20 mouse cellular contexts compared by ENCODE assay signal in the genomic region with DNA sequence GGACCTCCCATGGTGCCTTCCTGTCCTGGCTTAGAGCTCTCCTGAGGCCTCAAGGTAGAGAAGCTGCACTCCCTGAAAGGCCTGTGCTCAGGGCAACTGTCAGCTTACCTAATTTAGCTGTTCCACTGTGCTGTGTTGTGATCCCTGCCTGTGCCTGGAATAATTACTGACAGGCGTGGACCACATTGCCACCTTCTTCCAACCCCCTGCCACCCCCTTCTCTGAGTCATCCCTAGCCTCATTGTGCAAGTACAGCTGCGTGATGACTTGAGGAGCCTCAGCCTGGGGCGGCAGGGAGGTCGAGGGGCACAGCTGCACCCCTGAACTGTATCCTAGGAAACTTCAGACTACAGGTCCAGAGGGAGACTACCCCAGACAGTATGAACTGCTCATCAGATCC. TPM values are rescaled to one million over a fixed set of nuclear protein-coding genes. Genes with fewer than 3 reads are reported as not detected.
DNase-seq lines count a peak whose midpoint lies in the region; ATAC-seq and TF ChIP-seq lines count a peak whose summit lies in the region.
"Had no signal": no experiment of that assay in that cellular context is flagged by ENCODE, and none has a peak within 500 bp of the region (broad histone marks: within the 10 kb centered on the region; RNA-seq: fewer than 3 reads in every experiment).

No protein-coding gene starts in this region.

- H3K9me3 ChIP-seq in heart, embryonic 13.5 days, result no peaks in the 10 kb centered on the region
- H3K9me3 ChIP-seq in lung, postnatal 0 days (ENCODE audit: low read length), result no peaks in the 10 kb centered on the region
- H3K9me3 ChIP-seq: heart, embryonic 15.5 days; limb, embryonic 10.5 days; stomach, embryonic 15.5 days had no signal

- H3K27me3 ChIP-seq in heart, embryonic 13.5 days (replicated peaks), result 0 out of 2 replicates have a peak, but pooled peaks cover 4% of the 10 kb centered on the region
- no peaks in the 10 kb centered on the region for H3K27me3 ChIP-seq in lung, postnatal 0 days (replicated peaks; ENCODE audit: insufficient read depth, low read length)
- H3K27me3 ChIP-seq: Patski; stomach, embryonic 15.5 days had no signal

- ATAC-seq in heart, embryonic 13.5 days (ENCODE audit: extremely low read depth, insufficient number of reproducible peaks, low FRiP score, low TSS enrichment), result no peak
- no peak for ATAC-seq in lung, postnatal 0 days
- ATAC-seq: forebrain, postnatal 0 days; hindbrain, embryonic 16.5 days; Patski had no signal

- TF ChIP-seq CTCF in lung, postnatal 0 days (IDR thresholded peaks at IDR 0.05), result no peak
- TF ChIP-seq CTCF in lung, adult 2 months (IDR thresholded peaks at IDR 0.05; ENCODE audit: insufficient read depth, low read length), result no peak

- no peak overlapping the region; the same call in 1 of the 2 replicates for H3K27ac ChIP-seq in heart, embryonic 13.5 days (replicated peaks)
- H3K27ac ChIP-seq in lung, postnatal 0 days (ENCODE audit: low read length), result peak overlapping the region; percentile 40; the same call in 1 of the 2 replicates
- H3K27ac ChIP-seq: gastrocnemius, adult 2 months; limb, embryonic 10.5 days; stomach, embryonic 15.5 days had no signal

- H3K36me3 ChIP-seq in heart, embryonic 13.5 days, result no peaks in the 10 kb centered on the region
- no peaks in the 10 kb centered on the region for H3K36me3 ChIP-seq in lung, postnatal 0 days (ENCODE audit: insufficient read depth, low read length)
- H3K36me3 ChIP-seq: heart, embryonic 15.5 days; limb, embryonic 10.5 days; stomach, embryonic 15.5 days had no signal

- H3K4me1 ChIP-seq in heart, embryonic 13.5 days, result peaks cover 77% of the 10 kb centered on the region
- H3K4me1 ChIP-seq in lung, postnatal 0 days (ENCODE audit: insufficient read depth, low read depth, low read length), result peaks cover 26% of the 10 kb centered on the region
- peaks cover 38% of the 10 kb centered on the region for H3K4me1 ChIP-seq in lung, adult 2 months (ENCODE audit: control insufficient read depth, insufficient read depth, low read length)

- no peak overlapping the region for H3K4me3 ChIP-seq in heart, embryonic 13.5 days
- H3K4me3 ChIP-seq in lung, postnatal 0 days (ENCODE audit: low read depth, low read length), result no peak overlapping the region
- H3K4me3 ChIP-seq in lung, adult 2 months (replicated peaks; ENCODE audit: extremely low read depth, low read depth, low read length), result no peak overlapping the region
- H3K4me3 ChIP-seq: gastrocnemius, adult 2 months; heart, embryonic 15.5 days; limb, embryonic 10.5 days; stomach, embryonic 15.5 days had no signal

- TF ChIP-seq POLR2A in lung, adult 2 months (IDR thresholded peaks at IDR 0.05; ENCODE audit: borderline replicate concordance, extremely low read depth, low read depth, low read length), result no peak

- H3K4me2 ChIP-seq in heart, embryonic 13.5 days, result no peak overlapping the region
- no peak overlapping the region for H3K4me2 ChIP-seq in lung, postnatal 0 days (replicated peaks; ENCODE audit: low read depth, low read length)
- H3K4me2 ChIP-seq: heart, embryonic 15.5 days; lung, embryonic 14.5 days; stomach, embryonic 15.5 days had no signal

- H3K9ac ChIP-seq in heart, embryonic 13.5 days, result peak overlapping the region; percentile 45; the same call in 1 of the 2 replicates
- no peak overlapping the region for H3K9ac ChIP-seq in lung, postnatal 0 days (replicated peaks; ENCODE audit: low read depth)
- H3K9ac ChIP-seq: forebrain, postnatal 0 days; heart, embryonic 15.5 days; lung, embryonic 14.5 days; stomach, embryonic 15.5 days had no signal

- WGBS in heart, embryonic 13.5 days, result 58% methylated on average over 4 of the region's 4 CpGs
- 53% methylated on average over 4 of the region's 4 CpGs for WGBS in lung, postnatal 0 days
- 43% methylated on average over 4 of the region's 4 CpGs for WGBS in lung, adult 2 months

- TF ChIP-seq EP300 in lung, postnatal 0 days (IDR thresholded peaks at IDR 0.05), result no peak

- DNase-seq in heart, adult 8-10 months (ENCODE audit: low spot score), result no peak
- no peak for DNase-seq in lung, postnatal 0 days (ENCODE audit: low spot score)
- no peak for DNase-seq in lung, adult 2 months
- peak; percentile 68 for DNase-seq in NIH3T3 (ENCODE audit: low read depth)
- DNase-seq in gastrocnemius, adult 8-10 months (ENCODE audit: low spot score in 2 of 2), result no peak
- no peak for DNase-seq in layer of hippocampus, postnatal 10 days (ENCODE audit: low spot score in 2 of 2)
- DNase-seq: forebrain, postnatal 0 days; gastrocnemius, adult 2 months; kidney, adult 2 months; kidney, postnatal 25 days; layer of hippocampus, postnatal 36 days; lung, embryonic 14.5 days; spleen, adult 18-20 months; thymus, postnatal 14 days had no signal

RNA-seq across cellular contexts. Expression of a gene that starts 5.7 kb away (rescaled TPM):
- 12.3 and 12.4 TPM in 2 replicates for polyA plus RNA-seq in heart, embryonic 13.5 days (2015; fragmentation: Nextera tagmentation; extraction: Ambion mirVana)
- total RNA-seq in heart, adult 8-10 months (2022), result 10 to 100 TPM in 1 of 4 experiments, 1 to 10 TPM in 3; 4.8 to 10.0 (median 5.8) TPM
- 42.9 and 52.6 TPM in 2 replicates for polyA plus RNA-seq in lung, postnatal 0 days (2015; fragmentation: Nextera tagmentation; extraction: Ambion mirVana)
- polyA plus RNA-seq in lung, adult 2 months (2012; rRNA removed), result 83.7 and 92.9 TPM in 2 replicates
- 1 to 10 TPM in 2 of 4 experiments, under 1 TPM in 2; 0.56 to 1.7 (median 1.2) TPM for total RNA-seq in gastrocnemius, adult 8-10 months (2022)
- total RNA-seq in layer of hippocampus, postnatal 10 days (2021), result 100 to 1,000 TPM in 1 of 2 experiments, 10 to 100 TPM in 1; 96.2 to 102 TPM

RNA-seq across cellular contexts. Expression of a gene that starts 35.1 kb away (rescaled TPM):
- 68.4 and 71.2 TPM in 2 replicates for polyA plus RNA-seq in heart, embryonic 13.5 days (2015; fragmentation: Nextera tagmentation; extraction: Ambion mirVana)
- total RNA-seq in heart, adult 8-10 months (2022), result 10 to 100 TPM; 29.9 to 33.7 (median 30.4) TPM
- polyA plus RNA-seq in lung, postnatal 0 days (2015; fragmentation: Nextera tagmentation; extraction: Ambion mirVana), result 83.6 and 89.9 TPM in 2 replicates
- polyA plus RNA-seq in lung, adult 2 months (2012; rRNA removed), result 50.2 and 51.0 TPM in 2 replicates
- 10 to 100 TPM; 26.4 to 32.0 (median 30.1) TPM for total RNA-seq in gastrocnemius, adult 8-10 months (2022)
- total RNA-seq in layer of hippocampus, postnatal 10 days (2021), result 10 to 100 TPM; 43.0 to 44.5 TPM

Comparison
In these comparisons a context has a peak if more than half of its experiments do, and no peak if none do; other contexts are left out.
1. RNA of a gene that starts 5.7 kb away (total RNA-seq): 96.2 to 102 TPM in layer of hippocampus, postnatal 10 days; 4.8 to 10.0 TPM in heart, adult 8-10 months and 0.56 to 1.7 TPM in gastrocnemius, adult 8-10 months; every median in the first group is over 4 times any median in the second.